Mouse (Mus musculus) hindbrain, embryonic 15.5 days (tissue): Measurements from ENCODE around the gene Treml1. TPM values are rescaled to one million over a fixed set of nuclear protein-coding genes. Genes with fewer than 3 reads are reported as not detected.

Experiments
- ATAC-seq: fragments of 200-750 bp; cut with Nextera tagmentation; 2 replicates; pipeline ENCODE4 v1.8.0; 2017; ENCODE audit warnings: low read depth, moderate number of reproducible peaks, moderate TSS enrichment; ENCODE audit not compliant: low FRiP score
- H3K27ac ChIP-seq: fragments of 300-500 bp; sonication (generic); replicated peaks from 2 replicates; pipeline ENCODE4 v1.5.1; 2015; ENCODE audit warnings: mild to moderate bottlenecking, inconsistent platforms
- H3K27me3 ChIP-seq: fragments of 300-500 bp; sonication (generic); 2 replicates; pipeline ENCODE4 v1.6.1; 2015; ENCODE audit warnings: control low read depth, inconsistent platforms
- H3K36me3 ChIP-seq: fragments of 300-500 bp; sonication (generic); 2 replicates; pipeline ENCODE4 v1.6.1; 2015; ENCODE audit warnings: control low read depth, inconsistent platforms
- H3K4me1 ChIP-seq: fragments of 300-500 bp; sonication (generic); replicated peaks from 2 replicates; pipeline ENCODE4 v1.6.1; 2015; ENCODE audit warnings: control low read depth, inconsistent platforms
- H3K4me2 ChIP-seq: fragments of 300-500 bp; sonication (generic); 2 replicates; pipeline ENCODE4 v1.6.1; 2015; ENCODE audit warnings: moderate library complexity, mild to moderate bottlenecking, inconsistent platforms
- H3K4me3 ChIP-seq: fragments of 300-500 bp; sonication (generic); 2 replicates; pipeline ENCODE4 v1.5.1; 2015; ENCODE audit warnings: mild to moderate bottlenecking, inconsistent platforms
- H3K9ac ChIP-seq: fragments of 300-500 bp; sonication (generic); 2 replicates; pipeline ENCODE4 v1.6.1; 2015; ENCODE audit warnings: inconsistent platforms
- H3K9me3 ChIP-seq: fragments of 300-500 bp; sonication (generic); 2 replicates; pipeline ENCODE4 v1.6.1; 2016; ENCODE audit warnings: control low read depth, inconsistent platforms
- WGBS: fragments of 180-500 bp; shearing (Covaris S2); methylation state at CpG from one replicate; pipeline ENCODE4 v1.1.7; 2015; 5-methylcytosine and 5-hydroxymethylcytosine counted together
- polyA plus RNA-seq: library from polyadenylated mRNA; unstranded; fragments of >200 nt; fragmentation: Nextera tagmentation; extraction: Ambion mirVana; gene quantifications from 2 replicates; pipeline ENCODE4 v1.2.1, GENCODE M21; 2015

The Treml1 gene
- polyA plus RNA-seq, 1 experiment from 2014 or later = 0.61 TPM

DNA sequence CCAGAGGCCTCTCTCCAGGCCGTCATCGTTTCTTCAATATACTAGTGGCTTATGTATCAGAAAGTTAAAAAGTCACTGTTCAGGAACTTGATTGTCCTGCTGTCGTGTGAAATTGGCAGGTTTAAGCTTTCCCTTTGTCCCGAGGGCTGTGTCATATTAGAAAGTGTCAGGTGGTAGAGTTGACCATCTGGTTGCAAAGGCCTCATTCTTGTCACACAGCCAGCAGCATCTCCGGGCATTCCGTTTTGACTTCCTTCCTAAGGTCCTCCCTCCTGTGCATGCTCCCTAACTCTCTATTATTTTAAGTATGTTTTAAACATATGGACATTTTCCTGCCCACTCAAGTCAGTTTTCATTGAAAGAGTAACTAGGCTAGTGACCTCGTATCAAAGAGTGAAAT, 56.3 kb downstream of the Treml1 start:
- no peak for ATAC-seq

More for the DNA sequence above, 56.3 kb downstream of the Treml1 start:
- no peak overlapping the region for H3K9ac ChIP-seq
- H3K9me3 ChIP-seq = no peaks in the 10 kb centered on the region
- peaks cover 11% of the 10 kb centered on the region for H3K4me1 ChIP-seq
- H3K27me3 ChIP-seq = no peaks in the 10 kb centered on the region
- no peak overlapping the region for H3K27ac ChIP-seq
- no peak overlapping the region for H3K4me2 ChIP-seq
- 75% methylated on average over 7 of the region's 7 CpGs for WGBS
- no peak overlapping the region for H3K4me3 ChIP-seq
- H3K36me3 ChIP-seq = no peaks in the 10 kb centered on the region

Other genes starting within 250 kb of the Treml1 start
- not detected in 2 replicates for gene 9830107B12Rik, start 213.6 kb upstream of the Treml1 start, polyA plus RNA-seq
- 0.21 TPM in 1 of 2 replicates, not detected in the other for gene A530064D06Rik, start 192.6 kb upstream of the Treml1 start, polyA plus RNA-seq
- not detected in 2 replicates for gene Trem1, start 127.1 kb upstream of the Treml1 start, polyA plus RNA-seq
- not detected in 2 replicates for gene Trem3, start 112.1 kb upstream of the Treml1 start, polyA plus RNA-seq
- 0.30 and 1.1 TPM in 2 replicates for gene Treml4, start 95.6 kb upstream of the Treml1 start, polyA plus RNA-seq
- gene Treml2, start 60.4 kb upstream of the Treml1 start, polyA plus RNA-seq = 0.13 and 0.21 TPM in 2 replicates
- 0.05 and 0.24 TPM in 2 replicates for gene B430306N03Rik, start 43.8 kb upstream of the Treml1 start, polyA plus RNA-seq
- 4.2 and 4.9 TPM in 2 replicates for gene Trem2, start 13.5 kb upstream of the Treml1 start, polyA plus RNA-seq
- gene Nfya, start 50.0 kb downstream of the Treml1 start, polyA plus RNA-seq = 11.1 and 11.6 TPM in 2 replicates
- gene Oard1, start 50.1 kb downstream of the Treml1 start, polyA plus RNA-seq = 35.1 TPM in 2 replicates
- 0.62 and 0.65 TPM in 2 replicates for gene Apobec2, start 73.0 kb downstream of the Treml1 start, polyA plus RNA-seq
- gene Tspo2, start 91.6 kb downstream of the Treml1 start, polyA plus RNA-seq = 1.2 and 1.8 TPM in 2 replicates
- gene Unc5cl, start 95.0 kb downstream of the Treml1 start, polyA plus RNA-seq = 0.39 TPM in 1 of 2 replicates, not detected in the other